Mouse (Mus musculus) cerebellum, adult 2 months (tissue): ENCODE measurements at regions not wholly inside any gene's neighbourhood (a gene's known extent, or its start where the extent isn't known, plus 50 kb on each side); places are given as distances from the start of the nearest gene placed in this dataset.

Experiments used
- DNase-seq, 2 experiments: peaks; one replicate each; pipeline ENCODE4 v3.0.0; 2021
- H3K27ac ChIP-seq: fragments of 200-500 bp; 2 replicates; pipeline ENCODE4 v1.5.1; 2012; ENCODE audit warnings: low read length, control low read depth, inconsistent platforms; ENCODE audit not compliant: insufficient read depth
- H3K27me3 ChIP-seq: fragments of 200-500 bp; 2 replicates; pipeline ENCODE4 v1.6.1; 2012; ENCODE audit warnings: inconsistent platforms, mild to moderate bottlenecking, low read length, moderate library complexity; ENCODE audit not compliant: control insufficient read depth, insufficient read depth
- H3K4me1 ChIP-seq: fragments of 200-500 bp; 2 replicates; pipeline ENCODE4 v1.6.1; 2011; ENCODE audit warnings: low read length; ENCODE audit not compliant: control insufficient read depth, insufficient read depth
- H3K4me3 ChIP-seq: fragments of 200-500 bp; replicated peaks from 2 replicates; pipeline ENCODE3; 2011; ENCODE audit warnings: mild to moderate bottlenecking, low read depth, low read length, control low read depth; ENCODE audit not compliant: insufficient read depth
- CTCF ChIP-seq: fragments of 200-500 bp; IDR thresholded peaks from 2 replicates; pipeline ENCODE4 v1.5.1; 2011; ENCODE audit warnings: low read depth, mild to moderate bottlenecking, control low read depth, low read length, moderate library complexity, borderline replicate concordance; ENCODE audit not compliant: insufficient read depth
- POLR2A ChIP-seq: fragments of 200-500 bp; IDR thresholded peaks from 2 replicates; pipeline ENCODE4 v1.6.1; 2011; ENCODE audit warnings: low read length, control low read depth, borderline replicate concordance; ENCODE audit not compliant: insufficient read depth
- WGBS: fragments of 180-500 bp; shearing (Covaris S2); methylation state at CpG from one replicate; pipeline ENCODE4 v1.1.7; 2018; 5-methylcytosine and 5-hydroxymethylcytosine counted together

- WGBS = 12% methylated on average over 2 of the region's 2 CpGs
- Histone ChIP-seq H3K27me3 (no peaks in the 10 kb centered on the region), H3K4me1 (no peaks in the 10 kb centered on the region), H3K4me3 (no peak overlapping the region), H3K27ac (no peak overlapping the region)
- TF ChIP-seq CTCF = no peak
- TF ChIP-seq POLR2A = no peak
- peak in 1 of 2 experiments; percentile 13 for DNase-seq
Measured at GRCm38 (mm10) chr2:101021515-101021914, 603.0 kb upstream of the Rag2 start.

DNA sequence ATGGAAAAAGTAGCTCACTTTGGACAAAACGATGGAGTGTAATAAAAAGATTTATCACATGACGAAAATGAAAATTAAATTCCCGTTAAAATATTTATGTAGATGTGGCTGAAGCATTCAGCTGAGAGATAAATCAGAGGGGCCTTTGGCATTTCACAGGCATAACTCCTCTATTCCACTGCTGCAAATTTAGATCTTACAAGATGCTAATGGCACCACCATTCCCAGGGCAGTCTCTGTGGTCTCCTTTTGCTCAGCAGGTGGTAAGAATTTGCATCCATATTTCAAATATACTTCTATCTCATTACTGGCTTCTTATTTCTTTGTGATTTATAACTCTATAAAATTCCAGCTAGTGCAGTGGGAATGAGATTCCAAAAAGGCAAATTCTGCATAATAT, 581.5 kb upstream of the Rag2 start:
- Histone ChIP-seq H3K4me1 (no peaks in the 10 kb centered on the region), H3K27ac (no peak overlapping the region), H3K4me3 (no peak overlapping the region), H3K27me3 (no peaks in the 10 kb centered on the region; the same call in 1 of the 2 replicates)
- 92% methylated on average over 3 of the region's 3 CpGs for WGBS
- no peak for DNase-seq
- TF ChIP-seq CTCF (no peak), POLR2A (no peak)

GRCm38 (mm10) chr2:101062939-101063338, 561.6 kb upstream of the Rag2 start:
- H3K27me3 ChIP-seq = no peaks in the 10 kb centered on the region
- TF ChIP-seq POLR2A (no peak), CTCF (no peak)
- no peak overlapping the region for H3K27ac ChIP-seq
- H3K4me1 ChIP-seq = no peaks in the 10 kb centered on the region
- H3K4me3 ChIP-seq = no peak overlapping the region
- WGBS = 46% methylated on average over 4 of the region's 4 CpGs
- DNase-seq = no peak

GRCm38 (mm10) chr2:101074990-101075389, 549.5 kb upstream of the Rag2 start:
- Histone ChIP-seq H3K27me3 (no peaks in the 10 kb centered on the region; the same call in 1 of the 2 replicates), H3K27ac (no peak overlapping the region), H3K4me3 (no peak overlapping the region), H3K4me1 (no peaks in the 10 kb centered on the region)
- TF ChIP-seq POLR2A = no peak
- TF ChIP-seq CTCF = no peak
- no peak for DNase-seq

DNA sequence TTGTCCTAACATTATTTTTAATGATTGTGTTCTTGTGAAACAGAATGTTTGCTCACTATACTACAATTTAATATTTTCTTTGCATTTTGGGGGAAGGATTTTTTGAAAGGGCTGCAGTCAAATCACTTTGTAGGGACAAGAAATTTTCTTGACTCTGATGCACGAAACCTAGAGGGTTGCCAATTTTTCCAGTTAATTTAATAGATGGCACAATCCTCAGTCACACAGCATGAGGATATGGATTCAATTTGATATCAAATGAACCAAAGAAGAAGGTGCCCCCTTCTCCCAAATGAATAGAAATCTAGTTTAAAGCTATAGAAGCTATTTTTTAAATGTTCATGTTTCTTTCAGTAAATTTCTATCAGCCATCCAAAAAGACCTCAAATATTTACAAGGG, 544.3 kb upstream of the Rag2 start:
- H3K4me1 ChIP-seq = no peaks in the 10 kb centered on the region
- H3K4me3 ChIP-seq = no peak overlapping the region
- no peak overlapping the region for H3K27ac ChIP-seq
- no peak for TF ChIP-seq POLR2A
- no peak for TF ChIP-seq CTCF
- DNase-seq = no peak
- WGBS = 10% methylated on average over 1 of the region's 1 CpGs
- no peaks in the 10 kb centered on the region; the same call in 1 of the 2 replicates for H3K27me3 ChIP-seq

GRCm38 (mm10) chr2:101083813-101084212, 540.7 kb upstream of the Rag2 start:
- H3K27ac ChIP-seq = no peak overlapping the region
- no peaks in the 10 kb centered on the region for H3K27me3 ChIP-seq
- H3K4me3 ChIP-seq = no peak overlapping the region
- no peak for TF ChIP-seq POLR2A
- TF ChIP-seq CTCF = no peak
- H3K4me1 ChIP-seq = no peaks in the 10 kb centered on the region
- no peak for DNase-seq

GRCm38 (mm10) chr2:101084648-101085047, 539.9 kb upstream of the Rag2 start:
- H3K4me1 ChIP-seq = no peaks in the 10 kb centered on the region
- 98% methylated on average over 1 of the region's 1 CpGs for WGBS
- no peak for TF ChIP-seq CTCF
- TF ChIP-seq POLR2A = no peak

DNA sequence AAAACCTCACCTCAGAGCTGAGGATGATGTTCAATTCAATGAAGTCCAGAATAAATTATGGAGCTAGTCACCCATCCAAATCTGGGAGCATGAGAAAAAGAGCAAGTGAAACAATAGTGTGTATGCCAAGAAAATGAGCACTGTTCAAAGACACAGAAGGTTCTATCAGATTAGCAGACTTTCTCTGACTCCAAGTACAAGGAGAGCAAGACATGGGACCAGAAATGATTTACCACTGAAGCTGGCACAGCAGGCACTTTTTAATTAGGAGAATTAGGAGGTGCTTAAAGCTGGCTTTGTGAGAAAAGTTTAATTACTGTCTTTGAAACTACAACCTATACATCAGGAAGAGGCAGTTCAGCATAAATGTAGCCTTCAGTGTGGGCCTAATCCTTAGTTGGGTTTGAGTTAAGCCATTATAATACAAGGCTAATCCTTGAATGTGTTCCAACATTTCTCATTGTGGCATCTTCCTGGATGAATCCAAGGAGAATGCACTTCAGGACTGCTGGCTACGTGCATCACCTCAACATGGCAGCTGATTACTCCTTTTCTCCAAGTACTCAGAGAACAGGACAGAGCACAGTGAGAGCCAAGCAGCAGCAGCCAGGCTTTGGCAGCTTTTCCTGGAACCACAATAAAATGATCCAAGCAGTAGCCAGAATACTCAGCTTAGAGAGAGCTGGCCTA, 517.2 kb upstream of the Rag2 start:
- Histone ChIP-seq H3K4me3 (no peak overlapping the region), H3K27me3 (no peaks in the 10 kb centered on the region; the same call in 1 of the 2 replicates), H3K4me1 (no peaks in the 10 kb centered on the region), H3K27ac (no peak overlapping the region)
- TF ChIP-seq POLR2A (no peak), CTCF (no peak)
- peak in 1 of 2 experiments; percentile 14 for DNase-seq
- WGBS = 24% methylated on average over 1 of the region's 1 CpGs

More at GRCm38 (mm10) chr2:101084648-101085047, 539.9 kb upstream of the Rag2 start:
- Histone ChIP-seq H3K4me3 (no peak overlapping the region), H3K27me3 (no peaks in the 10 kb centered on the region), H3K27ac (no peak overlapping the region)
- no peak for DNase-seq
